Mouse (Mus musculus) C2C12 (cell line): ENCODE measurements around the gene Ttll8.

Experiments
- CEBPB ChIP-seq: IDR thresholded peaks from one replicate; pipeline ENCODE4 v1.6.1; 2011; ENCODE audit warnings: low read depth, mild to moderate bottlenecking, control low read depth, moderate library complexity
- CTCF ChIP-seq: IDR thresholded peaks from one replicate; pipeline ENCODE4 v1.5.1; 2011; ENCODE audit not compliant: control insufficient read depth, insufficient read depth, insufficient read length
- MAX ChIP-seq: IDR thresholded peaks from one replicate; pipeline ENCODE4 v1.6.1; 2011; ENCODE audit warnings: mild to moderate bottlenecking, control low read depth
- MYOD1 ChIP-seq: IDR thresholded peaks from one replicate; pipeline ENCODE4 v1.6.1; 2011; ENCODE audit warnings: low read depth; ENCODE audit not compliant: control insufficient read depth, insufficient read length
- MYOG ChIP-seq: IDR thresholded peaks from one replicate; pipeline ENCODE4 v1.6.1; 2011; ENCODE audit not compliant: control insufficient read depth, insufficient read length; ENCODE audit errors: extremely low read depth
- USF1 ChIP-seq: IDR thresholded peaks from one replicate; pipeline ENCODE4 v1.6.1; 2011; ENCODE audit warnings: low read depth, mild to moderate bottlenecking, control low read depth, moderate library complexity

GRCm38 (mm10) chr15:88919328-88919727 lies 34.9 kb downstream of the Ttll8 start:
- no peak for TF ChIP-seq CTCF
- TF ChIP-seq CEBPB, result no peak
- TF ChIP-seq MYOG, result no peak
- no peak for TF ChIP-seq MYOD1
- TF ChIP-seq USF1, result no peak
- TF ChIP-seq MAX, result no peak
